Mouse (Mus musculus) CH12.LX (cell line): ENCODE results near the gene Pdzd8. TPM values are rescaled to one million over a fixed set of nuclear protein-coding genes. Genes with fewer than 3 reads are reported as not detected.

Experiments
- DNase-seq: peaks from one replicate; pipeline ENCODE4 v3.0.0-alpha.2; 2013; ENCODE audit errors: extremely low read depth
- H3K27ac ChIP-seq: 2 replicates; pipeline ENCODE4 v1.5.1; 2012; ENCODE audit warnings: low read depth, mild to moderate bottlenecking, control low read depth, moderate library complexity; ENCODE audit not compliant: insufficient read depth
- H3K27me3 ChIP-seq: replicated peaks from 2 replicates; pipeline ENCODE3; 2012; ENCODE audit warnings: inconsistent platforms
- H3K36me3 ChIP-seq, 2 experiments: replicated peaks in 1 of 2; 2 replicates each; pipeline versions ENCODE3 to v1.6.1; 2012; ENCODE audit warnings: inconsistent platforms in 1 of 2, low read length in 1 of 2, mild to moderate bottlenecking in 1 of 2, mixed read lengths in 1 of 2, moderate library complexity in 1 of 2; ENCODE audit not compliant: control insufficient read depth in 1 of 2, insufficient read depth in 1 of 2
- H3K4me1 ChIP-seq, 2 experiments: 2 replicates each; pipeline ENCODE4 v1.6.1; 2012; ENCODE audit warnings: inconsistent platforms in 1 of 2, moderate library complexity in 1 of 2; ENCODE audit not compliant: insufficient read depth in 2 of 2, control insufficient read depth in 1 of 2
- H3K4me2 ChIP-seq: 2 replicates; pipeline ENCODE4 v1.6.1; 2012; ENCODE audit warnings: low read depth, mild to moderate bottlenecking, control low read depth; ENCODE audit not compliant: poor library complexity, insufficient read depth, severe bottlenecking
- H3K4me3 ChIP-seq, 3 experiments: fragments of 150-350 bp in 1 of 3; sonication (generic) in 1 of 3; replicated peaks in 1 of 3; 2 replicates each; pipeline versions ENCODE3 to v1.5.1; 2011 to 2012; ENCODE audit warnings: low read depth in 2 of 3, low read length in 2 of 3, mild to moderate bottlenecking in 2 of 3, moderate library complexity in 2 of 3, control low read depth in 1 of 3, improper control_type of control experiment in 1 of 3, inconsistent platforms in 1 of 3, mixed read lengths in 1 of 3; ENCODE audit not compliant: poor library complexity in 1 of 3
- H3K79me2 ChIP-seq: replicated peaks from 2 replicates; pipeline ENCODE4 v1.6.1; 2012; ENCODE audit warnings: mild to moderate bottlenecking, moderate library complexity; ENCODE audit not compliant: control insufficient read depth, poor library complexity, insufficient read depth, severe bottlenecking; ENCODE audit errors: extremely low read depth
- H3K9ac ChIP-seq: 2 replicates; pipeline ENCODE4 v1.6.1; 2012; ENCODE audit warnings: low read depth, mild to moderate bottlenecking, control low read depth, moderate library complexity; ENCODE audit not compliant: insufficient read depth
- H3K9me3 ChIP-seq: replicated peaks from 2 replicates; pipeline ENCODE3; 2012; ENCODE audit warnings: low read length, inconsistent platforms, mixed read lengths
- CHD1 ChIP-seq: IDR thresholded peaks from 2 replicates; pipeline ENCODE4 v1.6.1; 2012; ENCODE audit warnings: low read depth, low read length, improper control_type of control experiment, inconsistent platforms
- CTCF ChIP-seq, 2 experiments: IDR thresholded peaks in 1 of 2; conservative IDR thresholded peaks in 1 of 2; 2 replicates each; pipeline ENCODE4 v1.5.1; 2011 to 2012; ENCODE audit warnings: low read depth in 2 of 2, low read length in 2 of 2, improper control_type of control experiment in 1 of 2, inconsistent platforms in 1 of 2, mild to moderate bottlenecking in 1 of 2, moderate library complexity in 1 of 2
- ELF1 ChIP-seq: IDR thresholded peaks from 2 replicates; pipeline ENCODE4 v1.6.1; 2014; ENCODE audit warnings: low read depth, mild to moderate bottlenecking, inconsistent platforms, low read length, improper control_type of control experiment
- EP300 ChIP-seq: IDR thresholded peaks from 2 replicates; pipeline ENCODE4 v1.6.1; 2011; ENCODE audit warnings: low read length, improper control_type of control experiment
- ETS1 ChIP-seq: conservative IDR thresholded peaks from 2 replicates; pipeline ENCODE4 v1.6.1; 2012; ENCODE audit warnings: low read depth, mild to moderate bottlenecking, inconsistent platforms, low read length, improper control_type of control experiment, moderate library complexity
- GABPA ChIP-seq: IDR thresholded peaks from 2 replicates; pipeline ENCODE4 v1.6.1; 2012; ENCODE audit warnings: low read depth, low read length, improper control_type of control experiment, inconsistent platforms; ENCODE audit not compliant: insufficient replicate concordance
- JUND ChIP-seq: conservative IDR thresholded peaks from 2 replicates; pipeline ENCODE4 v1.6.1; 2011; ENCODE audit warnings: low read depth, low read length, improper control_type of control experiment
- MAFK ChIP-seq: IDR thresholded peaks from 2 replicates; pipeline ENCODE4 v1.6.1; 2011; ENCODE audit warnings: low read length, improper control_type of control experiment; ENCODE audit not compliant: insufficient replicate concordance
- NELFE ChIP-seq: IDR thresholded peaks from 2 replicates; pipeline ENCODE4 v1.6.1; 2011; ENCODE audit warnings: low read depth, low read length, improper control_type of control experiment
- NRF1 ChIP-seq: IDR thresholded peaks from 2 replicates; pipeline ENCODE4 v1.6.1; 2014; ENCODE audit warnings: low read depth, mild to moderate bottlenecking, inconsistent platforms, low read length, improper control_type of control experiment, moderate library complexity
- RAD21 ChIP-seq: IDR thresholded peaks from 2 replicates; pipeline ENCODE4 v1.6.1; 2011; ENCODE audit warnings: low read depth, mild to moderate bottlenecking, low read length, improper control_type of control experiment, moderate library complexity
- SMC3 ChIP-seq: IDR thresholded peaks from 2 replicates; pipeline ENCODE4 v1.6.1; 2011; ENCODE audit warnings: low read depth, low read length, improper control_type of control experiment
- TBP ChIP-seq: conservative IDR thresholded peaks from 2 replicates; pipeline ENCODE4 v1.6.1; 2011; ENCODE audit warnings: low read depth, low read length, improper control_type of control experiment
- USF1 ChIP-seq: IDR thresholded peaks from 2 replicates; pipeline ENCODE4 v1.6.1; 2014; ENCODE audit warnings: low read depth, mild to moderate bottlenecking, inconsistent platforms, low read length, improper control_type of control experiment
- dilution Hi-C: fragments of 300-500 bp; cut with MboI; formaldehyde crosslinking; loops from 2 replicates; pipeline ENCODE4 v1.14.3; 2020; ENCODE audit warnings: low sequenced_read_pairs; ENCODE audit not compliant: extremely low pct_unique_long_range_greater_than_20kb, extremely low pct_ligation_motif_present
- in situ Hi-C: fragments of 300-500 bp; cut with MboI; formaldehyde crosslinking; loops from 3 replicates; pipeline ENCODE4 v1.14.3; 2019; ENCODE audit warnings: low sequenced_read_pairs, low pct_ligation_motif_present, low pct_unique_long_range_greater_than_20kb, mixed read lengths
- polyA plus RNA-seq: library from polyadenylated mRNA; unstranded; fragments of >175 nt; gene quantifications from 2 replicates; pipeline ENCODE4 v1.2.1, GENCODE M21; 2012; ENCODE audit warnings: low read depth; ENCODE audit not compliant: insufficient read length
- total RNA-seq, 2 experiments: library from RNA; depleted of rRNA; stranded (reverse); fragments of 300-350 nt in 1 of 2; fragments of >200 nt in 1 of 2; gene quantifications; 2 replicates each; pipeline ENCODE4 v1.2.3; 2012 to 2014

The Pdzd8 gene
- total and polyA plus RNA-seq, 3 experiments: 14.5 to 22.8 (median 20.2) TPM

- TF ChIP-seq NRF1 (no peak), ETS1 (no peak), ELF1 (peak; percentile 54; the same call in 1 of the 2 replicates), EP300 (no peak), USF1 (no peak), CTCF (conservative IDR thresholded peaks at IDR 0.05 in 1 of 2, IDR thresholded peaks at IDR 0.05 in 1 of 2; ENCODE audit: low read depth in 2 of 2, low read length in 2 of 2) (peak; percentile 67 to 78), CHD1 (no peak), TBP (no peak)
Observed at GRCm38 (mm10) chr19:59388847-59389606, 43.4 kb upstream of the Pdzd8 start (continued).

GRCm38 (mm10) chr19:59388399-59388798 lies 42.8 kb upstream of the Pdzd8 start:
- no peak overlapping the region for H3K4me3 ChIP-seq
- H3K27me3 ChIP-seq: no peaks in the 10 kb centered on the region
- DNase-seq: no peak
- H3K4me2 ChIP-seq: 0 out of 2 replicates have a peak overlapping the region, but pooled peaks have one; percentile 8
- H3K79me2 ChIP-seq: no peaks in the 10 kb centered on the region
- no peak overlapping the region for H3K9ac ChIP-seq
- H3K9me3 ChIP-seq: no peaks in the 10 kb centered on the region
- H3K4me1 ChIP-seq: peaks cover 7 to 33% of the 10 kb centered on the region in 2 experiments
- TF ChIP-seq JUND: no peak
- TF ChIP-seq GABPA: no peak
- no peak for TF ChIP-seq MAFK
- in situ Hi-C loops: no loop called here
- no peak overlapping the region for H3K27ac ChIP-seq
- no peaks in the 10 kb centered on the region for H3K36me3 ChIP-seq
- dilution Hi-C loops: no loop called here

GRCm38 (mm10) chr19:59387178-59387577 lies 41.6 kb upstream of the Pdzd8 start:
- H3K4me3 ChIP-seq: no peak overlapping the region
- no peak overlapping the region for H3K4me2 ChIP-seq
- H3K9ac ChIP-seq: no peak overlapping the region
- H3K4me1 ChIP-seq: peaks cover 7 to 33% of the 10 kb centered on the region in 2 experiments
- no peaks in the 10 kb centered on the region for H3K79me2 ChIP-seq
- H3K27me3 ChIP-seq: no peaks in the 10 kb centered on the region
- H3K36me3 ChIP-seq: no peaks in the 10 kb centered on the region
- dilution Hi-C loops: no loop called here
- no peaks in the 10 kb centered on the region for H3K9me3 ChIP-seq
- in situ Hi-C loops: no loop called here
- peak; percentile 45 for TF ChIP-seq SMC3
- TF ChIP-seq CTCF (conservative IDR thresholded peaks at IDR 0.05 in 1 of 2, IDR thresholded peaks at IDR 0.05 in 1 of 2; ENCODE audit: low read depth in 2 of 2, low read length in 2 of 2): peak; percentile 71 to 77
- TF ChIP-seq NELFE: no peak
- peak; percentile 51 for TF ChIP-seq RAD21
- DNase-seq: peak; percentile 43
- no peak overlapping the region for H3K27ac ChIP-seq
